Mouse (Mus musculus) embryonic facial prominence, embryonic 11.5 days (tissue): ENCODE measurements around the gene Dda1. TPM values are rescaled to one million over a fixed set of nuclear protein-coding genes. Genes with fewer than 3 reads are reported as not detected.

Experiments
- ATAC-seq: fragments of 200-750 bp; cut with Nextera tagmentation; replicated peaks from 2 replicates; pipeline ENCODE4 v1.8.0; 2017; ENCODE audit warnings: low read depth; ENCODE audit not compliant: insufficient number of reproducible peaks, low FRiP score, low TSS enrichment
- DNase-seq: peaks from one replicate; pipeline ENCODE4 v3.0.0-alpha.2; 2015; ENCODE audit warnings: low spot score
- H3K27ac ChIP-seq: fragments of 300-500 bp; sonication (generic); replicated peaks from 2 replicates; pipeline ENCODE4 v1.5.1; 2014; ENCODE audit warnings: mild to moderate bottlenecking, low read depth, low read length, control low read depth
- H3K27me3 ChIP-seq: fragments of 300-500 bp; sonication (generic); 2 replicates; pipeline ENCODE4 v1.6.1; 2014; ENCODE audit warnings: mild to moderate bottlenecking, low read length, moderate library complexity, mixed read lengths; ENCODE audit not compliant: control insufficient read depth, insufficient read depth
- H3K36me3 ChIP-seq: fragments of 300-500 bp; sonication (generic); replicated peaks from 2 replicates; pipeline ENCODE4 v1.6.1; 2014; ENCODE audit warnings: low read depth, mild to moderate bottlenecking, low read length, moderate library complexity, mixed read lengths; ENCODE audit not compliant: control insufficient read depth, insufficient read depth
- H3K4me1 ChIP-seq: fragments of 300-500 bp; sonication (generic); 2 replicates; pipeline ENCODE4 v1.6.1; 2014; ENCODE audit warnings: low read length, mixed read lengths; ENCODE audit not compliant: control insufficient read depth, insufficient read depth
- H3K4me2 ChIP-seq: fragments of 300-500 bp; sonication (generic); 2 replicates; pipeline ENCODE4 v1.6.1; 2014; ENCODE audit warnings: low read depth, mild to moderate bottlenecking, control low read depth, low read length, moderate library complexity
- H3K4me3 ChIP-seq: fragments of 300-500 bp; sonication (generic); 2 replicates; pipeline ENCODE4 v1.5.1; 2014; ENCODE audit warnings: low read depth, low read length, control low read depth
- H3K9ac ChIP-seq: fragments of 300-500 bp; sonication (generic); replicated peaks from 2 replicates; pipeline ENCODE4 v1.6.1; 2014; ENCODE audit warnings: mild to moderate bottlenecking, control low read depth, low read length
- H3K9me3 ChIP-seq: fragments of 300-500 bp; sonication (generic); replicated peaks from 2 replicates; pipeline ENCODE4 v1.6.1; 2016; ENCODE audit warnings: mild to moderate bottlenecking, low read length, inconsistent platforms, mixed read lengths; ENCODE audit not compliant: control insufficient read depth
- WGBS: fragments of 180-500 bp; shearing (Covaris S2); extraction: QIAGEN DNeasy Blood & Tissue Kit; methylation state at CpG from one replicate; pipeline ENCODE4 v1.1.7; 2014; 5-methylcytosine and 5-hydroxymethylcytosine counted together
- polyA plus RNA-seq: library from polyadenylated mRNA; unstranded; fragments of >200 nt; fragmentation: Nextera tagmentation; extraction: Ambion mirVana; gene quantifications from 2 replicates; pipeline ENCODE4 v1.2.1, GENCODE M21; 2014

Gene Dda1
- polyA plus RNA-seq, 1 experiment from 2014 or later = 105 TPM

- H3K9me3 ChIP-seq = no peaks in the 10 kb centered on the region
- no peak overlapping the region for H3K9ac ChIP-seq
- 0 out of 2 replicates have a peak, but pooled peaks have one; percentile 10 for ATAC-seq
- DNase-seq = peak; percentile 45
- H3K27me3 ChIP-seq = no peaks in the 10 kb centered on the region
- WGBS = 31% methylated on average over 16 of the region's 16 CpGs
- H3K4me2 ChIP-seq = no peak overlapping the region
- H3K27ac ChIP-seq = peak overlapping the region; percentile 38; the same call in 1 of the 2 replicates
- no peaks in the 10 kb centered on the region for H3K36me3 ChIP-seq
- peaks cover 8% of the 10 kb centered on the region for H3K4me1 ChIP-seq
- no peak overlapping the region for H3K4me3 ChIP-seq
These were observed 30.1 kb downstream of the Dda1 start for GRCm38 (mm10) chr8:71498816-71499690.

- no peak overlapping the region for H3K27ac ChIP-seq
- H3K36me3 ChIP-seq = no peaks in the 10 kb centered on the region
- H3K4me2 ChIP-seq = no peak overlapping the region
- H3K4me3 ChIP-seq = no peak overlapping the region
- ATAC-seq (no peak), DNase-seq (no peak)
- H3K27me3 ChIP-seq = peaks cover 27% of the 10 kb centered on the region
- no peaks in the 10 kb centered on the region for H3K9me3 ChIP-seq
- H3K9ac ChIP-seq = no peak overlapping the region
- 88% methylated on average over 4 of the region's 4 CpGs for WGBS
- no peaks in the 10 kb centered on the region for H3K4me1 ChIP-seq
These were observed 35.4 kb downstream of the Dda1 start for GRCm38 (mm10) chr8:71504349-71504748.

GRCm38 (mm10) chr8:71505326-71505725 is 36.3 kb downstream of the Dda1 start:
- Histone ChIP-seq H3K36me3 (no peaks in the 10 kb centered on the region), H3K27ac (no peak overlapping the region), H3K4me2 (no peak overlapping the region), H3K9me3 (no peaks in the 10 kb centered on the region), H3K9ac (no peak overlapping the region), H3K4me3 (no peak overlapping the region), H3K4me1 (no peaks in the 10 kb centered on the region), H3K27me3 (peaks cover 27% of the 10 kb centered on the region)
- WGBS = 95% methylated on average over 4 of the region's 4 CpGs
- no peak for DNase-seq
- no peak for ATAC-seq

- 85% methylated on average over 4 of the region's 4 CpGs for WGBS
- Histone ChIP-seq H3K4me1 (no peaks in the 10 kb centered on the region), H3K9me3 (no peaks in the 10 kb centered on the region), H3K36me3 (no peaks in the 10 kb centered on the region), H3K4me2 (no peak overlapping the region), H3K27me3 (peaks cover 27% of the 10 kb centered on the region), H3K9ac (no peak overlapping the region), H3K27ac (no peak overlapping the region), H3K4me3 (no peak overlapping the region)
- ATAC-seq (no peak), DNase-seq (no peak)
These were observed 37.0 kb downstream of the Dda1 start for GRCm38 (mm10) chr8:71505979-71506378.

- no peaks in the 10 kb centered on the region for H3K36me3 ChIP-seq
- no peaks in the 10 kb centered on the region for H3K9me3 ChIP-seq
- no peaks in the 10 kb centered on the region for H3K4me1 ChIP-seq
- no peak overlapping the region for H3K27ac ChIP-seq
- peaks cover 27% of the 10 kb centered on the region for H3K27me3 ChIP-seq
- peak overlapping the region; percentile 84 for H3K4me2 ChIP-seq
- WGBS = under 1% methylated on average over 58 of the region's 61 CpGs
- peak; percentile 53; the same call in 1 of the 2 replicates for ATAC-seq
- peak overlapping the region; percentile 56 for H3K9ac ChIP-seq
- DNase-seq = peak; percentile 95
- H3K4me3 ChIP-seq = peak overlapping the region; percentile 39
These were observed 38.6 kb downstream of the Dda1 start for GRCm38 (mm10) chr8:71507589-71508104.

GRCm38 (mm10) chr8:71509316-71509715 is 40.3 kb downstream of the Dda1 start:
- DNase-seq (no peak), ATAC-seq (no peak)
- Histone ChIP-seq H3K4me3 (no peak overlapping the region), H3K9ac (no peak overlapping the region), H3K27ac (no peak overlapping the region), H3K36me3 (no peaks in the 10 kb centered on the region), H3K27me3 (peaks cover 27% of the 10 kb centered on the region), H3K4me1 (no peaks in the 10 kb centered on the region), H3K9me3 (no peaks in the 10 kb centered on the region), H3K4me2 (no peak overlapping the region)
- WGBS = 34% methylated on average over 2 of the region's 2 CpGs

- Histone ChIP-seq H3K4me1 (no peaks in the 10 kb centered on the region), H3K9ac (no peak within 1 kb of the TSS), H3K9me3 (no peaks in the 10 kb centered on the region), H3K36me3 (no peaks in the 10 kb centered on the region), H3K4me2 (no peak within 1 kb of the TSS; the same call in 1 of the 2 replicates), H3K27ac (0 out of 2 replicates have a peak within 1 kb of the TSS, but pooled peaks have one; percentile 41), H3K4me3 (0 out of 2 replicates have a peak within 1 kb of the TSS, but pooled peaks have one; percentile 6), H3K27me3 (peaks cover 21% of the 10 kb centered on the region)
- DNase-seq = no peak
- 43% methylated on average over 14 of the region's 14 CpGs for WGBS
- peak; percentile 31; the same call in 1 of the 2 replicates for ATAC-seq
These were observed 42.6 kb downstream of the Dda1 start, which contains the start of gene Plvap for GRCm38 (mm10) chr8:71511644-71512043. Gene Plvap, minus strand, starts transcription at chr8:71511752.
